Mouse (Mus musculus) embryonic facial prominence, embryonic 13.5 days (tissue): Measurements from ENCODE around the gene Cby3. TPM values are rescaled to one million over a fixed set of nuclear protein-coding genes. Genes with fewer than 3 reads are reported as not detected.

Source experiments
- ATAC-seq: fragments of 200-750 bp; cut with Nextera tagmentation; 2 replicates; pipeline ENCODE4 v1.8.0; 2017; ENCODE audit warnings: low read depth; ENCODE audit not compliant: insufficient number of reproducible peaks, insufficient read depth, low FRiP score, low TSS enrichment
- H3K27ac ChIP-seq: fragments of 300-500 bp; sonication (generic); 2 replicates; pipeline ENCODE4 v1.5.1; 2015; ENCODE audit warnings: moderate library complexity, mild to moderate bottlenecking, inconsistent platforms
- H3K27me3 ChIP-seq: fragments of 300-500 bp; sonication (generic); 2 replicates; pipeline ENCODE4 v1.6.1; 2015; ENCODE audit warnings: mild to moderate bottlenecking, inconsistent platforms
- H3K36me3 ChIP-seq: fragments of 300-500 bp; sonication (generic); 2 replicates; pipeline ENCODE4 v1.6.1; 2015; ENCODE audit warnings: mild to moderate bottlenecking, inconsistent platforms
- H3K4me1 ChIP-seq: fragments of 300-500 bp; sonication (generic); 2 replicates; pipeline ENCODE4 v1.6.1; 2015; ENCODE audit warnings: inconsistent platforms
- H3K4me2 ChIP-seq: fragments of 300-500 bp; sonication (generic); 2 replicates; pipeline ENCODE4 v1.6.1; 2015; ENCODE audit warnings: moderate library complexity, mild to moderate bottlenecking, inconsistent platforms
- H3K4me3 ChIP-seq: fragments of 300-500 bp; sonication (generic); 2 replicates; pipeline ENCODE4 v1.5.1; 2015; ENCODE audit warnings: mild to moderate bottlenecking, inconsistent platforms
- H3K9ac ChIP-seq: fragments of 300-500 bp; sonication (generic); 2 replicates; pipeline ENCODE4 v1.6.1; 2015; ENCODE audit warnings: mild to moderate bottlenecking, inconsistent platforms
- H3K9me3 ChIP-seq: fragments of 300-500 bp; sonication (generic); 2 replicates; pipeline ENCODE4 v1.6.1; 2016; ENCODE audit warnings: inconsistent platforms
- WGBS: fragments of 180-500 bp; shearing (Covaris S2); methylation state at CpG from one replicate; pipeline ENCODE4 v1.1.7; 2015; ENCODE audit warnings: mixed read lengths; 5-methylcytosine and 5-hydroxymethylcytosine counted together
- polyA plus RNA-seq: library from polyadenylated mRNA; unstranded; fragments of >200 nt; fragmentation: Nextera tagmentation; extraction: Ambion mirVana; gene quantifications from 2 replicates; pipeline ENCODE4 v1.2.1, GENCODE M21; 2015

Cby3 gene
- polyA plus RNA-seq, 1 experiment from 2014 or later: 0.52 TPM

DNA sequence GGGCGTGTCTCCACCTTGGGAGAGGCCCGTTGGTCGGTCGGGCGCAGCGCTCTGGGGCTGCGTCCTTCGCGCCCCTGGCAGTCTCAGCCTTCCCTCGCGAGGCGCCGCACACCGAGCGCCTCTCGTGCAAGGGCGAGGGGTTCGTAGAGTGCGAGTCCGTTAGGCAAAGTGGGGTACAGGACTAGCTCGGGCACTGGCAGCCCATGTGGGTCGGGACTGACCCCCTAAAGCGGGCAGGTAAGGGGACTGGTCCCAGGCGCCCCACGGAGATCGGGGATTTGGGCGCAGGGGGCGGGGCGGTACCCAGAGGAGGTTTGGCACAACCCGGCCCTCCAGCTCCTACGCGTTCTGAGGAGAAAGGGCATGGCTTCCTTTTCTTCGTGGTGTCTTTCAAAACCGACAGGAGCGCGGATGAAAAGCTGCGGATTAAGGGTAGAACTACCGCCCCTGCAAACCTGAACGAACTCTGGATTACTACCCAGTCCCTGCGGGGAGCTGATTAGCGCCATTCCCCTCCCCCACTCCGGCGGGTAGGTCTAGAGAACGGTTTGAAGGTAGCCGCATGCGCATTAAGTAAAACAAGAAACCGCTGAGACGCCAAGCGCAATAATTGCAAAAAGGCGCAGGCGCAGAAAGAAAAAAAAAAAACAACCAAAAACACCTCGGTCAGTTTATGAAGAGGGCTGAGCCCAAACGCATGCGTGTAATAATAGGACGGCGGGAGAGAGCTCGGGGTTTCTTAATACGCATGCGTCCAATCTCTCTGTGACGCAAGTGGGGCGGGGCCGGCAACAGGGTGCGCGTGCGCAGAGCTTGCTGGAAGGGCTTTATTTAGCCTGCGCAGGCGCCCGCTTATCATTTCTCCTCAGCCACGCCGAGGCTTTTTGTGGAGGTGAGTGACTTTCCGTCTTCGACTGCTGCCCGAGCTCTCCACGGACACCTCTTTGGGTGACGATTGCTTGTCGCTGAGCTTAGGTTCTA, 22.9 kb downstream of the Cby3 start, which contains the start of gene Hnrnph1:
Gene Hnrnph1, plus strand, starts transcription at position 80 of the 981 bp plus-strand sequence.
- Histone ChIP-seq H3K4me3 (peak within 1 kb of the TSS; percentile 95), H3K27me3 (no peaks in the 10 kb centered on the region), H3K27ac (peak within 1 kb of the TSS; percentile 100), H3K4me1 (peaks cover 17% of the 10 kb centered on the region), H3K9ac (peak within 1 kb of the TSS; percentile 99), H3K36me3 (peaks cover 17% of the 10 kb centered on the region), H3K4me2 (peak within 1 kb of the TSS; percentile 68), H3K9me3 (no peaks in the 10 kb centered on the region)
- WGBS: under 1% methylated on average over 76 of the region's 76 CpGs
- peak; percentile 89 for ATAC-seq

DNA sequence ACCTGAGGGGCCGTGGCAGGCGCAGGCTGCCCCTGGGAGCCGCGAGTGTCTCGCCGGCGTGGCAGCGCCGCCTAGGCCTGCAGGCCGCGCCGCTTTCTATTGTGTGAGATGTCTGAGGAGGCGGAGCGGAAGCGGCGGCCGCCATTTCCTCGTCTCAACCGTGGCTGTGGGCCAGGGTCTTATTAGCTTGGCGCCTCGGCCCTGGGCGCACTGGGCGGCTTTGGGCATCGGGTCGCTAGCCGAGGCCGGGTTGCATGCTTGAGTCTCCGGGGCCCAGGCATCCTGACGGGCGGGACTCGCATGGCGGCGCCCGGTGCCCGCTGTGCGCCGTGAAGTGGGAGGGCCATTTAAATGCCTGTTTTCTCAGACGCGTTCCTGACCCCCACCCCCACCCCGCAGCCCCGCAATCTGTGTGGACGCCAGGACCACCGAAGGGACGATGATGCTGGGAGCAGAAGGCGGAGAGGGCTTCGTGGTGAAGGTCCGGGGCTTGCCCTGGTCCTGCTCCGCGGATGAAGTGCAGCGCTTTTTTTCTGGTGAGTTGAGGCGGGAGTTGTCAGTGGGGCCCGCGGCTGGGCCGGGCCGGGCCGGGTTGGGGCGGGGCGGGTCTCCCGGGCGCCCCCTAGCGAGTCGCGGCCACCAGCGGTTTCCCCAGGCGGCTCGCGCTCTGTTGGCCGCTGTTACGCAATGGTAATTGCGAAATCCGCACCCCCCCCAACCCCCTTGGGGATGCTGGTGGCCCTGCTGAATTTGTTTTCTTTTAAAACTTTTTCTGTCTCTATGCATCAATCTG, 23.8 kb downstream of the Cby3 start:
- under 1% methylated on average over 70 of the region's 71 CpGs for WGBS
- Histone ChIP-seq H3K4me2 (peak overlapping the region; percentile 68), H3K36me3 (peaks cover 26% of the 10 kb centered on the region), H3K9me3 (no peaks in the 10 kb centered on the region), H3K27me3 (no peaks in the 10 kb centered on the region), H3K27ac (peak overlapping the region; percentile 100), H3K4me3 (peak overlapping the region; percentile 95), H3K9ac (peak overlapping the region; percentile 99), H3K4me1 (peaks cover 20% of the 10 kb centered on the region)
- ATAC-seq: peak; percentile 77

DNA sequence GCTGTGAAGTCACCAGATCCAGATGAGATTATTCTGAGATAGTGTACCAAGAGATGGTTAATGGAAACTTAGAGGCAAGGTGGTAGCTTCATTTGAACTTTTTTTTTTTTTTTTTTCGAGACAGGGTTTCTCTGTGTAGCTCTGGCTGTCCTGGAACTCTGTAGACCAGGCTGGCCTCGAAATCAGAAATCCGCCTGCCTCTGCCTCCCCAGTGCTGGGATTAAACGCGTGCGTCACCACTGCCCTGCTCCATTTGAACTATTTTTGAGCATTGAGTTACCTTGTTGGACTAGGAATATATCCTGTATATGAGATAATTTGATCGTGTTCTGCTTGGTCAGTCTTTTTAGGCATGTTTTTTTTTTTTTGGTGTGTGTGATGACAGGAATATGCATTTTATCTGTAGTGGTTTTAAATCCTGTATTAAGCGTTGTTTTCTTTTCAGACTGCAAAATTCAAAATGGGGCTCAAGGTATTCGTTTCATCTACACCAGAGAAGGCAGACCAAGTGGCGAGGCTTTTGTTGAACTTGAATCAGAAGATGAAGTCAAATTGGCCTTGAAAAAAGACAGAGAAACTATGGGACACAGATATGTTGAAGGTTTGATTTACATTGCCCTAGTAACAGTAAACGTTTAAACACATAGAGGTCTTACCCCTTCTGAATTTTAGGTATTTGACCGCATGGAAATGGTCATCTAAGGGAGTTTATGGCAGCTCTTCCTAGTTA, 24.9 kb downstream of the Cby3 start:
- no peak for ATAC-seq
- H3K36me3 ChIP-seq: peaks cover 32% of the 10 kb centered on the region
- H3K9ac ChIP-seq: peak overlapping the region; percentile 99
- H3K27me3 ChIP-seq: no peaks in the 10 kb centered on the region
- H3K4me1 ChIP-seq: peaks cover 20% of the 10 kb centered on the region
- no peak overlapping the region for H3K27ac ChIP-seq
- H3K9me3 ChIP-seq: no peaks in the 10 kb centered on the region
- WGBS: 61% methylated on average over 12 of the region's 12 CpGs
- peak overlapping the region; percentile 95 for H3K4me3 ChIP-seq
- H3K4me2 ChIP-seq: peak overlapping the region; percentile 68

DNA sequence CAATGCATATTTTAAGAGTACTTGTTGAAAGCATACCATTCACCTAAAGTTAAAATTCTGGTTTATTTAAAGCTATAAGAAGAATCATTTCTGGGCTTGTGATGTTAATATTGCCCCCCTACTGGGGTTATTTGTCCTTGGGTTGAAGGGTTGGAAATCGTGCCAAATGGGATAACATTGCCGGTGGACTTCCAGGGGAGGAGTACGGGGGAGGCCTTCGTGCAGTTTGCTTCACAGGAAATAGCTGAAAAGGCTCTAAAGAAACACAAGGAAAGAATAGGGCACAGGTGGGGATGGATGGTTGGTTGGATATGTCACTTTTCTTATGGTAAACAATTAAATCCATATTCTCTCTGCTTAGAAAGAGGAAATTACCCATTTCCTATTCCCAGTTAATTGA, 27.0 kb downstream of the Cby3 start:
- WGBS: 54% methylated on average over 4 of the region's 4 CpGs
- Histone ChIP-seq H3K9ac (no peak overlapping the region), H3K27ac (no peak overlapping the region), H3K9me3 (no peaks in the 10 kb centered on the region), H3K36me3 (peaks cover 46% of the 10 kb centered on the region), H3K4me1 (peaks cover 15% of the 10 kb centered on the region), H3K4me3 (peak overlapping the region; percentile 30), H3K27me3 (no peaks in the 10 kb centered on the region), H3K4me2 (peak overlapping the region; percentile 56)
- no peak for ATAC-seq

DNA sequence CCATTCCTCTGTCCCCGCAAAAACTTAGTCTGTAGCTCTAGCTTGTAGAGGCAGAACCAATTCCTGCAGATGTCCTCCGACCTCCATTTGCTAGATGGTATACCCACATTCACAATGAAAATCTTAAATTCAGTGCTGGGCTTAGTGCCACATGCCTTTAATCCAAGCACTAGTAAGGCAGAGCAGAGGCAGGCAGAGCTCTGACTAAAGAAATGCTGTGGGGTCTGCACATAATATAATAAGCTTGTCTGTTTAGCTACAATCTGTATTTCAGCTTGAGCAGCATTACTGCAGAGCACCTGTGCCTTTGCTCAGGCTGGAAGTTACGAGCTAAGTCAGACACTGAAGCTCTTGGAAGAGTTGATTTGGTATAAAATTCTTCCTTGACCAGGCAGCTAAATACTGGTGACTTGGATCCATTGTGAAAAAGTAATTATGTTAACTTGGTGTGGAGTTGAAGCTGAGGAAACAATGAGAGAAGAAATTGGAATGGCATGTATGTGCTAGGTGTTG, 33.0 kb downstream of the Cby3 start:
- no peak for ATAC-seq
- peaks cover 78% of the 10 kb centered on the region for H3K36me3 ChIP-seq
- WGBS: 74% methylated on average over 3 of the region's 3 CpGs
- H3K27ac ChIP-seq: 0 out of 2 replicates have a peak overlapping the region, but pooled peaks have one; percentile 22
- H3K4me2 ChIP-seq: no peak overlapping the region
- no peaks in the 10 kb centered on the region for H3K9me3 ChIP-seq
- H3K4me3 ChIP-seq: no peak overlapping the region
- H3K9ac ChIP-seq: no peak overlapping the region
- H3K4me1 ChIP-seq: peaks cover 3% of the 10 kb centered on the region; the same call in 1 of the 2 replicates
- no peaks in the 10 kb centered on the region for H3K27me3 ChIP-seq

DNA sequence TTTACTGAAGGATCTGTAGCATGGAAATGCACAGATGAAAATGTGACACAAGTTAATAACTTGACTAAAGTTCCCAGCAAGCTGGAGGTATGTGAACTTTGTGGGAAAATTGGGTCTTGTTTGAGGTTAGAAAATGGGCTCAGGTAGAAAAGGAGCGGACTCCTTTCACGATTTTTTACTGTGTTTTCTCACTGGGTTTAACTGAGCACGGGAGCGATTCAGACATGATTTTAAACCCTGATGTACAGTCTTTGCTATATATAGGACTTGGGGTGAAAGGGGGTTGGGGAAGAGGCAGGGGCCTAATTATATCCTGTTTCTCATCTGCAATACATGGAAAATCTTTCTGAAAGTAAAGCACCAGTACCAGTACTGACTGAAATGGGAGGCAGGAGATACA, 33.4 kb downstream of the Cby3 start:
- H3K27me3 ChIP-seq: no peaks in the 10 kb centered on the region
- no peak overlapping the region for H3K4me2 ChIP-seq
- H3K4me1 ChIP-seq: no peaks in the 10 kb centered on the region
- H3K36me3 ChIP-seq: peaks cover 78% of the 10 kb centered on the region
- no peak overlapping the region for H3K4me3 ChIP-seq
- 87% methylated on average over 4 of the region's 4 CpGs for WGBS
- ATAC-seq: no peak
- no peak overlapping the region for H3K27ac ChIP-seq
- H3K9me3 ChIP-seq: no peaks in the 10 kb centered on the region
- no peak overlapping the region for H3K9ac ChIP-seq

DNA sequence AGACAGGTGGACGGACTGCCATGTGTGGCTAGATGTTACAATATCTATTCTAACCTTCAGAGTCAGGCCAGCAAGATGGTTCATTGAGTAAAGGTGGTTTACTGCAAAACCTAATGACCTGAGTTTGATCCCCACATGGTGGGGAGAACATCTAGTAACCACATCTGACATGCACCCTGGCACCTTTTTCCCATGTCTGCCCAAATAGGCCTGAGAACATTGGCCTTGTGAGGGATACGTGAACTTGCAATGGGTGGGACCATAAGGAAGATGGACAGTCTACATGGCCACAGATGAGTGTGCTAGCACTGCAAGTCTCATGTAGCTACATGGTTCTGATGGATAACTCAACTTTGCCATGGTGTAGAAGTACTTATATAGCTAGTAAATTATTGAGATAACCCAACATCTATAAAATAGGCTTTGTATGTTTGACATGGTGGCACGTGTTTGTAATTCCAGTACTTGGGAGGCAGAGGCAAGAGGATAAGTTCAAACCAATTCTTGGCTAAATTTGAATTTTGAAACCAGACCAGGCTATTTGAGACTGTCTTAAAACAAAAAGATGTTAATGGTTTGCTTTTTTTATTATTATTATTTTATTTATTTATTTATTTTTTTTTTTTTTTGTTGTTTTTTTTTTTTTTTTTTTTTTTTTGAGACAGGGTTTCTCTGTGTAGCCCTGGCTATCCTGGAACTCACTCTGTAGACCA, 34.1 kb downstream of the Cby3 start:
- Histone ChIP-seq H3K9ac (no peak overlapping the region), H3K4me3 (no peak overlapping the region), H3K36me3 (peaks cover 79% of the 10 kb centered on the region), H3K4me2 (no peak overlapping the region), H3K27ac (no peak overlapping the region), H3K27me3 (no peaks in the 10 kb centered on the region), H3K9me3 (no peaks in the 10 kb centered on the region), H3K4me1 (no peaks in the 10 kb centered on the region)
- 96% methylated on average over 3 of the region's 3 CpGs for WGBS
- ATAC-seq: no peak

DNA sequence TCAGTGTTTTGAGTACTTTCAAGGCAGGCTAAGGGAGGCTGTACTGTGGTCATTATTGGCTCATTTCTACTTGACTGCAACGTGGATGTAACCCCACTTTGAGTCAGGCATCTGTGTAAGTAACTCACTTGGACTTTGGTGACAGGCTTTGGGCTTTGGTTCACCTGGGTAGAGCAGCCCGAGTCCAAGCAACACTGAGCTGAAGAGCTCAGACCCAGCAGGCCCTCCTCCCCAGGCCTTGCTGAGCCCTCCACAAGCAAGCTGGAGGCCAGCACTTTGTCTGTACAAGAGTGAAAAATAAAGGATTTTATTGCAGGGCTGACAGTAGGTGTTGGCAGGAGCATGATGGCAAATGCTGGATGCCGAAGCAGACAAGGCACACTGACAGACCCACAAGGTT, 34.7 kb downstream of the Cby3 start:
- Histone ChIP-seq H3K4me2 (no peak overlapping the region), H3K9ac (no peak overlapping the region), H3K27ac (no peak overlapping the region; the same call in 1 of the 2 replicates), H3K27me3 (no peaks in the 10 kb centered on the region), H3K36me3 (peaks cover 82% of the 10 kb centered on the region), H3K9me3 (no peaks in the 10 kb centered on the region), H3K4me1 (no peaks in the 10 kb centered on the region), H3K4me3 (no peak overlapping the region)
- WGBS: 70% methylated on average over 3 of the region's 3 CpGs
- no peak for ATAC-seq

DNA sequence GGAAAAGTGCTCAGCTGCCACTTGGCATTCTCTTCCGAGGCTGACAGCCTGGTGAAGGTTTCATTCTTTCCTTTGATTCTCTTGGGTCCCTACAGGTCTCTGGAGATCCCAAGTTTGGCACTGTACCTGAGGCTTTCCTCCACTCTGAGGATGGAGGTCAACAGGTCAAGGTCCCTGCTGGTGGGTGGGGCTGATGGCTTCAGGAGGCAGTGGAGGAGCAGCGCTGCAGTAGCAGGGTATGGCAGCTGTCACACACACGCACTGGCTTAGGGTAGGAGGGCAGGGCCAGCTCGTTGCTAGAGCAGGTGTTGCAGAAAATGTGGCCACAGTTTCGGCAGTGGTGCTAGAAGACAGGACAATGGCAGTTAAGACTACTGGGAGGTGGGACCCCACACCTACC, 35.4 kb downstream of the Cby3 start:
- no peak overlapping the region for H3K4me3 ChIP-seq
- H3K27me3 ChIP-seq: no peaks in the 10 kb centered on the region
- H3K27ac ChIP-seq: no peak overlapping the region
- WGBS: 77% methylated on average over 5 of the region's 5 CpGs
- no peaks in the 10 kb centered on the region for H3K4me1 ChIP-seq
- H3K9me3 ChIP-seq: no peaks in the 10 kb centered on the region
- no peak for ATAC-seq
- H3K36me3 ChIP-seq: peaks cover 84% of the 10 kb centered on the region
- no peak overlapping the region for H3K4me2 ChIP-seq
- no peak overlapping the region for H3K9ac ChIP-seq

DNA sequence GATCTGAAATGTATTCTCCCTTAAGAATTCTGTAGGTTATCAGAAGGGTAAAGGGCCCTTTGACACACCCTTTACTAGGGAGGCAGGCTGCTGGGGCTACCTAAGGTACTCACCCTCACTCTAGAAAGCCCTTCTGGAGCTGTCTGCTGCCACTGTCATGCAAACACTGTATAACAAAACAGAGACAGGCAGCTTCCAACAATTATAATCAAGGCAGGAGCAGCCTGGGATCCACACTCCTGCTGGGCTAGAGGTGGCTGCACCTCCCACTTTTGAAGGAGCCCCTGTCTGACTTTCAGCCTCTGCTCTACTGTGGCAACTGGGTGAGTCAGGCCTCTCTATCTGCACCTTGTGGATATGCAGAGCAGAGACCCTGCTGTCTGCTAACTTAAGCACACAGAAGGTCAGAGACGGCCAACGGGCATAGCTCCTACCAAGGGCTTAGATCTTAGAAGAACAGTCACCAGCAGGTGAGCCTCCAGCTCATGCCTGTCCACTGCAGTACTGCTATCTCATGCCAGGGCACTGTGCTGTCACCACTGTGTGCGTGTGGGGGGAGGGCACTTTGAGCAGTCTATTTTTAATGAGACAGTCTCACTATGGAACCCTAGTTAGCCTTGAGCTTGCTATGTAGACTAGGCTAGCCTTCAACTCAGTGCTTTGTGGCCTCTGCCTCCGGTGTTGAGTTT, 37.2 kb downstream of the Cby3 start:
- Histone ChIP-seq H3K9ac (no peak overlapping the region), H3K4me3 (no peak overlapping the region), H3K4me1 (no peaks in the 10 kb centered on the region), H3K27me3 (no peaks in the 10 kb centered on the region), H3K9me3 (no peaks in the 10 kb centered on the region), H3K27ac (no peak overlapping the region), H3K4me2 (no peak overlapping the region), H3K36me3 (peaks cover 81% of the 10 kb centered on the region)
- ATAC-seq: no peak
- WGBS: 84% methylated on average over 4 of the region's 4 CpGs
